ENCODE assay signal across 12 mouse cellular contexts in the genomic region with DNA sequence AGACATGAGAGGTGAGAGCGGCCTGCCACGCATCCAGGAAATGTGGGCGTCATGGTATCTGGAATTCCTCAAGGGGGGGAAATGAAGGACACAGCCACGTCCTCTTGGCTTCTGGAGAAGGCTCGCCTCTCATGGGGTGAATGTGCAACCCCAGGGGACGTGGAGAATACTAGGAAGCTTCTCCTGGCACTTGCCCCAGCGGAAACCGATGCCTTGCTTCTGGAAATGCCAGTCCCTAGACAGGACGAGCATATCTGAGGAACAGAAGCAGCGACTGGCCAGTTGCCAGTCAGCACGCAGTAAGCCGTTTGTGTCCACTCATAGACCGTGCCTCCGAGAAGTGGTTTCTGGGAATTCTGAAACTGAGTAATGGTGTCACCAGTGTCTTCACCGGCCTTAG. TPM values are rescaled to one million over a fixed set of nuclear protein-coding genes. Genes with fewer than 3 reads are reported as not detected.
DNase-seq lines count a peak whose midpoint lies in the region; ATAC-seq and TF ChIP-seq lines count a peak whose summit lies in the region.
"Had no signal": no experiment of that assay in that cellular context is flagged by ENCODE, and none has a peak within 500 bp of the region (broad histone marks: within the 10 kb centered on the region; RNA-seq: fewer than 3 reads in every experiment).

No protein-coding gene starts in this region.

- TF ChIP-seq POLR2A in kidney, adult 2 months (IDR thresholded peaks at IDR 0.05; ENCODE audit: low read depth, low read length), result no peak

- H3K27ac ChIP-seq in kidney, adult 2 months (ENCODE audit: insufficient read depth, low read depth, low read length), result no peak overlapping the region
- no peak overlapping the region for H3K27ac ChIP-seq in kidney, embryonic 16.5 days (ENCODE audit: low read length)
- H3K27ac ChIP-seq: embryonic facial prominence, embryonic 15.5 days; hindbrain, embryonic 12.5 days had no signal

- H3K9ac ChIP-seq in kidney, embryonic 16.5 days (replicated peaks; ENCODE audit: low read length), result no peak overlapping the region
- H3K9ac ChIP-seq: embryonic facial prominence, embryonic 15.5 days; hindbrain, embryonic 12.5 days had no signal

- H3K36me3 ChIP-seq in kidney, adult 2 months (ENCODE audit: control insufficient read depth, insufficient read depth, low read length), result no peaks in the 10 kb centered on the region
- no peaks in the 10 kb centered on the region for H3K36me3 ChIP-seq in kidney, embryonic 16.5 days (ENCODE audit: insufficient read depth, low read length)
- H3K36me3 ChIP-seq: embryonic facial prominence, embryonic 15.5 days; hindbrain, embryonic 12.5 days had no signal

- no peaks in the 10 kb centered on the region for H3K9me3 ChIP-seq in kidney, embryonic 16.5 days (ENCODE audit: low read length)
- H3K9me3 ChIP-seq: embryonic facial prominence, embryonic 15.5 days; hindbrain, embryonic 12.5 days had no signal

- peak; percentile 59 to 61 for DNase-seq in cerebellum, postnatal 10 days
- DNase-seq in cerebellum, adult 8-10 months, result no peak
- peak; percentile 67 for DNase-seq in kidney, adult 2 months
- peak; percentile 38 for DNase-seq in gastrocnemius, postnatal 25 days
- peak; percentile 72 for DNase-seq in lung, postnatal 10 days
- DNase-seq in left cerebral cortex, adult 18-20 months (ENCODE audit: low spot score in 2 of 2), result no peak
- DNase-seq: B cell, adult 2 months; thymus, adult 2 months had no signal

- no peak for ATAC-seq in kidney, embryonic 16.5 days (ENCODE audit: low FRiP score, low TSS enrichment)
- ATAC-seq in erythroblast, adult 5-6 weeks (replicated peaks; ENCODE audit: low FRiP score, poor library complexity, severe bottlenecking), result no peak

- no peaks in the 10 kb centered on the region for H3K27me3 ChIP-seq in kidney, adult 2 months (replicated peaks; ENCODE audit: control insufficient read depth, insufficient read depth, low read length)
- no peaks in the 10 kb centered on the region for H3K27me3 ChIP-seq in kidney, embryonic 16.5 days (ENCODE audit: insufficient read depth, low read length)
- H3K27me3 ChIP-seq: embryonic facial prominence, embryonic 15.5 days; hindbrain, embryonic 12.5 days had no signal

- H3K4me1 ChIP-seq in kidney, adult 2 months (ENCODE audit: control insufficient read depth, insufficient read depth, low read length), result 0 out of 2 replicates have a peak, but pooled peaks cover 3% of the 10 kb centered on the region
- H3K4me1 ChIP-seq in kidney, embryonic 16.5 days (ENCODE audit: insufficient read depth, low read length), result peaks cover 22% of the 10 kb centered on the region; the same call in 1 of the 2 replicates

- TF ChIP-seq CTCF in kidney, adult 2 months (conservative IDR thresholded peaks at IDR 0.05; ENCODE audit: insufficient read depth, insufficient read length, low read depth, low read length), result no peak

- no peak overlapping the region for H3K4me2 ChIP-seq in kidney, embryonic 16.5 days (replicated peaks; ENCODE audit: low read depth, low read length)
- H3K4me2 ChIP-seq: embryonic facial prominence, embryonic 15.5 days; hindbrain, embryonic 12.5 days had no signal

- 65% methylated on average over 15 of the region's 15 CpGs for WGBS in kidney, adult 2 months
- 73% methylated on average over 15 of the region's 15 CpGs for whole genome bisulfite sequencing in kidney, embryonic 16.5 days

- no peak overlapping the region for H3K4me3 ChIP-seq in kidney, adult 2 months (ENCODE audit: insufficient read depth, low read depth, low read length)
- no peak overlapping the region for H3K4me3 ChIP-seq in kidney, embryonic 16.5 days (ENCODE audit: low read length)
- H3K4me3 ChIP-seq: embryonic facial prominence, embryonic 15.5 days; hindbrain, embryonic 12.5 days had no signal

RNA-seq across cellular contexts. Expression of a gene that starts 45.0 kb away (rescaled TPM):
- 16.7 and 19.7 TPM in 2 replicates for polyA plus RNA-seq in kidney, adult 2 months (2012; rRNA removed)
- polyA plus RNA-seq in kidney, embryonic 16.5 days (2015; fragmentation: Nextera tagmentation; extraction: Ambion mirVana), result 8.7 and 10.1 TPM in 2 replicates
- 1 to 10 TPM; 5.2 to 8.3 TPM for total RNA-seq in gastrocnemius, postnatal 25 days (2021)
- 1.9 and 3.1 TPM in 2 replicates for total RNA-seq in erythroblast, adult 5-6 weeks (2015; ENCODE audit: low replicate concordance)
- 2.9 and 3.0 TPM in 2 replicates for total RNA-seq in erythroblast, adult 5-6 weeks (2017; ENCODE audit: low replicate concordance)
- total RNA-seq in left cerebral cortex, adult 18-20 months (2021), result 1 to 10 TPM; 2.1 to 2.7 TPM

Comparison
In these comparisons a context has a peak if more than half of its experiments do, and no peak if none do; other contexts are left out.
1. DNase-seq: peak in cerebellum, postnatal 10 days (2 of 2), kidney, adult 2 months (single experiment), gastrocnemius, postnatal 25 days (single experiment) and lung, postnatal 10 days (single experiment); none in cerebellum, adult 8-10 months (single experiment) and left cerebral cortex, adult 18-20 months (0 of 2).